Mouse (Mus musculus): ENCODE data around the gene Ptpn7. TPM values are rescaled to one million over a fixed set of nuclear protein-coding genes. Genes with fewer than 3 reads are reported as not detected.

Ptpn7 gene
- polyA plus RNA-seq, 1 experiment from 2014 or later, result 1.2 TPM

- no peak overlapping the region for H3K27ac ChIP-seq
Observed at GRCm38 (mm10) chr1:135130376-135131018, 2.0 kb upstream of the Ptpn7 start.

GRCm38 (mm10) chr1:135131034-135131433 lies 1.5 kb upstream of the Ptpn7 start:
- WGBS, result 50% methylated on average over 6 of the region's 6 CpGs
- H3K9me3 ChIP-seq (replicated peaks), result no peaks in the 10 kb centered on the region

More at GRCm38 (mm10) chr1:135130376-135131018, 2.0 kb upstream of the Ptpn7 start:
- Histone ChIP-seq H3K36me3 (no peaks in the 10 kb centered on the region), H3K4me1 (peaks cover 22% of the 10 kb centered on the region), H3K9me3 (replicated peaks) (no peaks in the 10 kb centered on the region), H3K27me3 (peaks cover 14% of the 10 kb centered on the region; the same call in 1 of the 2 replicates), H3K4me2 (replicated peaks) (no peak overlapping the region), H3K9ac (no peak overlapping the region), H3K4me3 (no peak overlapping the region)
- ATAC-seq (ENCODE audit: low FRiP score), result no peak
- WGBS, result 72% methylated on average over 2 of the region's 2 CpGs

GRCm38 (mm10) chr1:135131560-135131959 lies 940 bp upstream of the Ptpn7 start:
- Histone ChIP-seq H3K4me2 (replicated peaks) (no peak overlapping the region), H3K4me1 (peaks cover 16% of the 10 kb centered on the region), H3K9me3 (replicated peaks) (no peaks in the 10 kb centered on the region), H3K27me3 (peaks cover 14% of the 10 kb centered on the region; the same call in 1 of the 2 replicates), H3K4me3 (no peak overlapping the region), H3K9ac (no peak overlapping the region), H3K27ac (no peak overlapping the region), H3K36me3 (no peaks in the 10 kb centered on the region)
- WGBS, result 56% methylated on average over 8 of the region's 8 CpGs
- ATAC-seq (ENCODE audit: low FRiP score), result no peak

More at GRCm38 (mm10) chr1:135131034-135131433, 1.5 kb upstream of the Ptpn7 start:
- Histone ChIP-seq H3K36me3 (no peaks in the 10 kb centered on the region), H3K4me3 (no peak overlapping the region), H3K27me3 (peaks cover 14% of the 10 kb centered on the region; the same call in 1 of the 2 replicates), H3K27ac (no peak overlapping the region), H3K9ac (no peak overlapping the region), H3K4me1 (peaks cover 19% of the 10 kb centered on the region), H3K4me2 (replicated peaks) (no peak overlapping the region)
- no peak for ATAC-seq (ENCODE audit: low FRiP score)

GRCm38 (mm10) chr1:135132893-135133369 lies 431 bp downstream of the Ptpn7 start:
- Histone ChIP-seq H3K4me2 (replicated peaks) (no peak overlapping the region), H3K4me1 (peaks cover 11% of the 10 kb centered on the region), H3K36me3 (no peaks in the 10 kb centered on the region), H3K4me3 (no peak overlapping the region), H3K27me3 (peaks cover 10% of the 10 kb centered on the region; the same call in 1 of the 2 replicates), H3K27ac (no peak overlapping the region), H3K9me3 (replicated peaks) (no peaks in the 10 kb centered on the region), H3K9ac (no peak overlapping the region)
- WGBS, result 83% methylated on average over 9 of the region's 9 CpGs
- ATAC-seq (ENCODE audit: low FRiP score), result no peak

GRCm38 (mm10) chr1:135133678-135134435 lies 1.4 kb downstream of the Ptpn7 start:
- Histone ChIP-seq H3K9ac (no peak overlapping the region), H3K9me3 (replicated peaks) (no peaks in the 10 kb centered on the region), H3K4me2 (replicated peaks) (no peak overlapping the region), H3K36me3 (no peaks in the 10 kb centered on the region), H3K27me3 (peaks cover 10% of the 10 kb centered on the region; the same call in 1 of the 2 replicates), H3K27ac (no peak overlapping the region), H3K4me3 (no peak overlapping the region), H3K4me1 (peaks cover 9% of the 10 kb centered on the region)
- no peak for ATAC-seq (ENCODE audit: low FRiP score)
- WGBS, result 82% methylated on average over 10 of the region's 10 CpGs

GRCm38 (mm10) chr1:135135111-135135787 lies 2.7 kb downstream of the Ptpn7 start:
- Histone ChIP-seq H3K27me3 (peaks cover 4% of the 10 kb centered on the region; the same call in 1 of the 2 replicates), H3K27ac (no peak overlapping the region), H3K4me2 (replicated peaks) (no peak overlapping the region), H3K4me3 (no peak overlapping the region), H3K9ac (no peak overlapping the region), H3K36me3 (no peaks in the 10 kb centered on the region), H3K9me3 (replicated peaks) (no peaks in the 10 kb centered on the region), H3K4me1 (no peaks in the 10 kb centered on the region)
- WGBS, result 93% methylated on average over 8 of the region's 8 CpGs
- ATAC-seq (ENCODE audit: low FRiP score), result no peak

- H3K36me3 ChIP-seq, result no peaks in the 10 kb centered on the region
- H3K9ac ChIP-seq, result no peak overlapping the region
- no peak overlapping the region for H3K4me3 ChIP-seq
- no peaks in the 10 kb centered on the region for H3K4me1 ChIP-seq
- no peaks in the 10 kb centered on the region for H3K9me3 ChIP-seq (replicated peaks)
- H3K27ac ChIP-seq, result no peak overlapping the region
- 9% methylated on average over 1 of the region's 1 CpGs for WGBS
- peaks cover 2% of the 10 kb centered on the region; the same call in 1 of the 2 replicates for H3K27me3 ChIP-seq
- H3K4me2 ChIP-seq (replicated peaks), result no peak overlapping the region
- ATAC-seq (ENCODE audit: low FRiP score), result peak; percentile 59
Observed at GRCm38 (mm10) chr1:135136500-135136899, 4.0 kb downstream of the Ptpn7 start.

GRCm38 (mm10) chr1:135139906-135140305 lies 7.4 kb downstream of the Ptpn7 start:
- H3K9me3 ChIP-seq (replicated peaks), result no peaks in the 10 kb centered on the region
- no peak overlapping the region for H3K27ac ChIP-seq
- H3K27me3 ChIP-seq, result peaks cover 11% of the 10 kb centered on the region; the same call in 1 of the 2 replicates
- no peaks in the 10 kb centered on the region for H3K4me1 ChIP-seq
- no peak overlapping the region for H3K4me3 ChIP-seq
- no peak overlapping the region for H3K4me2 ChIP-seq (replicated peaks)
- no peak overlapping the region for H3K9ac ChIP-seq
- WGBS, result 76% methylated on average over 2 of the region's 2 CpGs
- ATAC-seq (ENCODE audit: low FRiP score), result no peak
- H3K36me3 ChIP-seq, result no peaks in the 10 kb centered on the region

- no peak overlapping the region for H3K9ac ChIP-seq
- no peak for ATAC-seq (ENCODE audit: low FRiP score)
- H3K4me3 ChIP-seq, result no peak overlapping the region
- no peaks in the 10 kb centered on the region for H3K9me3 ChIP-seq (replicated peaks)
- H3K36me3 ChIP-seq, result no peaks in the 10 kb centered on the region
- H3K4me2 ChIP-seq (replicated peaks), result no peak overlapping the region
- WGBS, result 77% methylated on average over 2 of the region's 2 CpGs
- no peak overlapping the region for H3K27ac ChIP-seq
- peaks cover 11% of the 10 kb centered on the region; the same call in 1 of the 2 replicates for H3K27me3 ChIP-seq
- H3K4me1 ChIP-seq, result peaks cover 5% of the 10 kb centered on the region; the same call in 1 of the 2 replicates
Observed at GRCm38 (mm10) chr1:135142452-135142851, 10.0 kb downstream of the Ptpn7 start.

GRCm38 (mm10) chr1:135143940-135144339 lies 11.4 kb downstream of the Ptpn7 start:
- Histone ChIP-seq H3K4me2 (replicated peaks) (no peak overlapping the region), H3K9ac (no peak overlapping the region), H3K4me1 (peaks cover 15% of the 10 kb centered on the region), H3K4me3 (no peak overlapping the region), H3K9me3 (replicated peaks) (no peaks in the 10 kb centered on the region), H3K27me3 (peaks cover 11% of the 10 kb centered on the region; the same call in 1 of the 2 replicates), H3K27ac (no peak overlapping the region), H3K36me3 (no peaks in the 10 kb centered on the region)
- no peak for ATAC-seq (ENCODE audit: low FRiP score)
- 81% methylated on average over 2 of the region's 2 CpGs for WGBS

- H3K4me2 ChIP-seq (replicated peaks), result peak within 1 kb of the TSS; percentile 70
- peaks cover 11% of the 10 kb centered on the region; the same call in 1 of the 2 replicates for H3K27me3 ChIP-seq
- under 1% methylated on average over 67 of the region's 78 CpGs for WGBS
- peaks cover 1% of the 10 kb centered on the region; the same call in 1 of the 2 replicates for H3K36me3 ChIP-seq
- H3K9me3 ChIP-seq (replicated peaks), result no peaks in the 10 kb centered on the region
- H3K27ac ChIP-seq, result peak within 1 kb of the TSS; percentile 95
- H3K9ac ChIP-seq, result peak within 1 kb of the TSS; percentile 88
- peak; percentile 80 for ATAC-seq (ENCODE audit: low FRiP score)
- H3K4me1 ChIP-seq, result peaks cover 23% of the 10 kb centered on the region
- peak within 1 kb of the TSS; percentile 95 for H3K4me3 ChIP-seq
Observed at GRCm38 (mm10) chr1:135146077-135146945, 13.8 kb downstream of the Ptpn7 start, which contains the start of gene Arl8a. TSS of gene Arl8a (plus strand) at chr1:135146824.

Measured in hindbrain, embryonic 12.5 days (tissue).